Mouse (Mus musculus) intestine, postnatal 0 days (tissue): ENCODE measurements around the gene Itgb5. TPM values are rescaled to one million over a fixed set of nuclear protein-coding genes. Genes with fewer than 3 reads are reported as not detected.
A peak's percentile ranks its signal among the peaks of the same experiment; 100 is the strongest.

Experiments used
- ATAC-seq: fragments of 200-750 bp; cut with Nextera tagmentation; 2 replicates; pipeline ENCODE4 v1.8.0; 2017; ENCODE audit warnings: mild to moderate bottlenecking, moderate TSS enrichment, moderate library complexity
- H3K27ac ChIP-seq: fragments of 300-500 bp; sonication (generic); 2 replicates; pipeline ENCODE4 v1.5.1; 2014; ENCODE audit warnings: mild to moderate bottlenecking, low read depth, low read length, moderate library complexity
- H3K27me3 ChIP-seq: fragments of 300-500 bp; sonication (generic); replicated peaks from 2 replicates; pipeline ENCODE4 v1.6.1; 2014; ENCODE audit warnings: low read length, mixed read lengths; ENCODE audit not compliant: control insufficient read depth, insufficient read depth
- H3K36me3 ChIP-seq: fragments of 300-500 bp; sonication (generic); 2 replicates; pipeline ENCODE4 v1.6.1; 2014; ENCODE audit warnings: mild to moderate bottlenecking, moderate library complexity; ENCODE audit not compliant: control insufficient read depth, insufficient read depth
- H3K4me1 ChIP-seq: fragments of 300-500 bp; sonication (generic); replicated peaks from 2 replicates; pipeline ENCODE4 v1.6.1; 2014; ENCODE audit warnings: antibody characterized with exemption, low read length, mixed read lengths; ENCODE audit not compliant: control insufficient read depth, insufficient read depth
- H3K4me2 ChIP-seq: fragments of 300-500 bp; sonication (generic); replicated peaks from 2 replicates; pipeline ENCODE4 v1.6.1; 2014; ENCODE audit warnings: low read depth, mild to moderate bottlenecking, moderate library complexity
- H3K4me3 ChIP-seq: fragments of 300-500 bp; sonication (generic); 2 replicates; pipeline ENCODE4 v1.5.1; 2014; ENCODE audit warnings: low read depth, low read length
- H3K9ac ChIP-seq: fragments of 300-500 bp; sonication (generic); 2 replicates; pipeline ENCODE4 v1.6.1; 2014; ENCODE audit warnings: mild to moderate bottlenecking, low read depth, low read length
- H3K9me3 ChIP-seq: fragments of 300-500 bp; sonication (generic); 2 replicates; pipeline ENCODE4 v1.6.1; 2016; ENCODE audit warnings: mixed run types; ENCODE audit not compliant: control insufficient read depth
- CTCF ChIP-seq: sonication (generic); IDR thresholded peaks from 2 replicates; pipeline ENCODE4 v1.5.1; 2016; ENCODE audit warnings: low read depth, mild to moderate bottlenecking, control low read depth, antibody characterized with exemption, moderate library complexity
- WGBS: fragments of 180-500 bp; shearing (Covaris S2); extraction: QIAGEN DNeasy Blood & Tissue Kit; methylation state at CpG from one replicate; pipeline ENCODE4 v1.1.7; 2014; 5-methylcytosine and 5-hydroxymethylcytosine counted together
- polyA plus RNA-seq: library from polyadenylated mRNA; unstranded; fragments of >200 nt; fragmentation: Nextera tagmentation; extraction: Ambion mirVana; gene quantifications from 2 replicates; pipeline ENCODE4 v1.2.1, GENCODE M21; 2015

The Itgb5 gene
- polyA plus RNA-seq, 1 experiment from 2014 or later: 23.5 TPM

GRCm38 (mm10) chr16:33988358-33989012, 159.0 kb downstream of the Itgb5 start:
- WGBS: 56% methylated on average over 17 of the region's 17 CpGs
- 0 out of 2 replicates have a peak overlapping the region, but pooled peaks have one; percentile 10 for H3K4me2 ChIP-seq
- H3K27me3 ChIP-seq: no peaks in the 10 kb centered on the region
- no peak for ATAC-seq
- no peaks in the 10 kb centered on the region; the same call in 1 of the 2 replicates for H3K4me1 ChIP-seq
- no peaks in the 10 kb centered on the region for H3K36me3 ChIP-seq
- no peak overlapping the region for H3K4me3 ChIP-seq
- H3K9ac ChIP-seq: no peak overlapping the region
- no peak overlapping the region for H3K27ac ChIP-seq
- no peaks in the 10 kb centered on the region for H3K9me3 ChIP-seq
- TF ChIP-seq CTCF: peak; percentile 89

- no peak for TF ChIP-seq CTCF
- no peaks in the 10 kb centered on the region for H3K9me3 ChIP-seq
- ATAC-seq: peak; percentile 49; the same call in 1 of the 2 replicates
- no peaks in the 10 kb centered on the region; the same call in 1 of the 2 replicates for H3K4me1 ChIP-seq
- no peaks in the 10 kb centered on the region for H3K36me3 ChIP-seq
- no peak overlapping the region; the same call in 1 of the 2 replicates for H3K27ac ChIP-seq
- no peaks in the 10 kb centered on the region for H3K27me3 ChIP-seq
- 33% methylated on average over 1 of the region's 1 CpGs for WGBS
- H3K4me3 ChIP-seq: no peak overlapping the region
- 0 out of 2 replicates have a peak overlapping the region, but pooled peaks have one; percentile 10 for H3K4me2 ChIP-seq
- H3K9ac ChIP-seq: no peak overlapping the region
Observed at GRCm38 (mm10) chr16:33989106-33989505, 159.6 kb downstream of the Itgb5 start.

GRCm38 (mm10) chr16:33990712-33991111, 161.2 kb downstream of the Itgb5 start:
- Histone ChIP-seq H3K9ac (no peak overlapping the region), H3K4me1 (no peaks in the 10 kb centered on the region; the same call in 1 of the 2 replicates), H3K27me3 (no peaks in the 10 kb centered on the region), H3K9me3 (no peaks in the 10 kb centered on the region), H3K4me2 (no peak overlapping the region), H3K27ac (no peak overlapping the region), H3K36me3 (no peaks in the 10 kb centered on the region), H3K4me3 (no peak overlapping the region)
- ATAC-seq: peak; percentile 51
- WGBS: 41% methylated on average over 4 of the region's 4 CpGs
- no peak for TF ChIP-seq CTCF

GRCm38 (mm10) chr16:33994321-33994720, 164.9 kb downstream of the Itgb5 start:
- Histone ChIP-seq H3K9ac (no peak overlapping the region), H3K36me3 (no peaks in the 10 kb centered on the region), H3K27me3 (no peaks in the 10 kb centered on the region; the same call in 1 of the 2 replicates), H3K9me3 (no peaks in the 10 kb centered on the region), H3K4me2 (no peak overlapping the region), H3K27ac (no peak overlapping the region), H3K4me3 (no peak overlapping the region), H3K4me1 (no peaks in the 10 kb centered on the region)
- no peak for ATAC-seq
- no peak for TF ChIP-seq CTCF
- 94% methylated on average over 6 of the region's 6 CpGs for WGBS

- H3K4me1 ChIP-seq: no peaks in the 10 kb centered on the region
- no peak overlapping the region for H3K4me2 ChIP-seq
- no peaks in the 10 kb centered on the region for H3K9me3 ChIP-seq
- no peak overlapping the region for H3K27ac ChIP-seq
- TF ChIP-seq CTCF: no peak
- WGBS: 67% methylated on average over 3 of the region's 3 CpGs
- no peaks in the 10 kb centered on the region for H3K36me3 ChIP-seq
- no peak for ATAC-seq
- H3K9ac ChIP-seq: no peak overlapping the region
- no peak overlapping the region for H3K4me3 ChIP-seq
- no peaks in the 10 kb centered on the region; the same call in 1 of the 2 replicates for H3K27me3 ChIP-seq
Observed at GRCm38 (mm10) chr16:33995496-33995895, 166.0 kb downstream of the Itgb5 start.

GRCm38 (mm10) chr16:33996030-33996429, 166.6 kb downstream of the Itgb5 start:
- TF ChIP-seq CTCF: peak; percentile 92
- 5% methylated on average over 5 of the region's 5 CpGs for WGBS
- no peak overlapping the region for H3K4me3 ChIP-seq
- no peaks in the 10 kb centered on the region for H3K36me3 ChIP-seq
- H3K4me2 ChIP-seq: no peak overlapping the region
- no peaks in the 10 kb centered on the region; the same call in 1 of the 2 replicates for H3K27me3 ChIP-seq
- no peak overlapping the region for H3K27ac ChIP-seq
- no peaks in the 10 kb centered on the region for H3K9me3 ChIP-seq
- no peak for ATAC-seq
- H3K9ac ChIP-seq: no peak overlapping the region
- H3K4me1 ChIP-seq: no peaks in the 10 kb centered on the region
